Mouse (Mus musculus): ENCODE measurements at regions not wholly inside any gene's neighbourhood (a gene's known extent, or its start where the extent isn't known, plus 50 kb on each side); places are given as distances from the start of the nearest gene placed in this dataset.
A peak's percentile ranks its signal among the peaks of the same experiment; 100 is the strongest.

- no peak for DNase-seq (ENCODE audit: low spot score)
Observed at GRCm38 (mm10) chr8:77850523-77850922, 126.3 kb upstream of the Ednra start.

GRCm38 (mm10) chr8:77870264-77870663 is 146.0 kb upstream of the Ednra start:
- no peak for DNase-seq (ENCODE audit: low spot score)

- DNase-seq (ENCODE audit: low spot score), result no peak
Observed at GRCm38 (mm10) chr8:77872771-77873170, 148.5 kb upstream of the Ednra start.

- no peak for DNase-seq (ENCODE audit: low spot score)
Observed at GRCm38 (mm10) chr8:77919776-77920175, 195.5 kb upstream of the Ednra start.

GRCm38 (mm10) chr8:77921868-77922267 is 197.6 kb upstream of the Ednra start:
- DNase-seq (ENCODE audit: low spot score), result no peak

GRCm38 (mm10) chr8:77947702-77948101 is 223.4 kb upstream of the Ednra start:
- DNase-seq (ENCODE audit: low spot score), result no peak

GRCm38 (mm10) chr8:77949640-77950039 is 225.4 kb upstream of the Ednra start:
- DNase-seq (ENCODE audit: low spot score), result no peak

- DNase-seq (ENCODE audit: low spot score), result no peak
Observed at GRCm38 (mm10) chr8:77958814-77959372, 234.6 kb upstream of the Ednra start.

GRCm38 (mm10) chr8:77963102-77963698 is 238.9 kb upstream of the Ednra start:
- no peak for DNase-seq (ENCODE audit: low spot score)

GRCm38 (mm10) chr8:77970378-77970777 is 242.7 kb upstream of the Ttc29 start:
- no peak for DNase-seq (ENCODE audit: low spot score)

- DNase-seq (ENCODE audit: low spot score), result no peak
Observed at GRCm38 (mm10) chr8:77973714-77974113, 239.4 kb upstream of the Ttc29 start.

- no peak for DNase-seq (ENCODE audit: low spot score)
Observed at GRCm38 (mm10) chr8:77979106-77979505, 234.0 kb upstream of the Ttc29 start.

- no peak for DNase-seq (ENCODE audit: low spot score)
Observed at GRCm38 (mm10) chr8:77980701-77981100, 232.4 kb upstream of the Ttc29 start.

- no peak for DNase-seq (ENCODE audit: low spot score)
Observed at GRCm38 (mm10) chr8:77982031-77982430, 231.1 kb upstream of the Ttc29 start.

GRCm38 (mm10) chr8:77983476-77983875 is 229.6 kb upstream of the Ttc29 start:
- DNase-seq (ENCODE audit: low spot score), result no peak

- no peak for DNase-seq (ENCODE audit: low spot score)
Observed at GRCm38 (mm10) chr8:77987237-77987636, 225.9 kb upstream of the Ttc29 start.

GRCm38 (mm10) chr8:77988291-77989056 is 224.6 kb upstream of the Ttc29 start:
- no peak for DNase-seq (ENCODE audit: low spot score)

- no peak for DNase-seq (ENCODE audit: low spot score)
Observed at GRCm38 (mm10) chr8:77991050-77991449, 222.0 kb upstream of the Ttc29 start.

GRCm38 (mm10) chr8:78000303-78000702 is 212.8 kb upstream of the Ttc29 start:
- DNase-seq (ENCODE audit: low spot score), result no peak

- no peak for DNase-seq (ENCODE audit: low spot score)
Observed at GRCm38 (mm10) chr8:78001656-78002055, 211.4 kb upstream of the Ttc29 start.

- no peak for DNase-seq (ENCODE audit: low spot score)
Observed at GRCm38 (mm10) chr8:78002071-78002470, 211.0 kb upstream of the Ttc29 start.

- peak; percentile 74 for DNase-seq (ENCODE audit: low spot score)
Observed at GRCm38 (mm10) chr8:78003888-78004543, 209.1 kb upstream of the Ttc29 start.

GRCm38 (mm10) chr8:78004891-78005290 is 208.2 kb upstream of the Ttc29 start:
- DNase-seq (ENCODE audit: low spot score), result no peak
